Mouse (Mus musculus) heart, adult 2 months (tissue): Measurements from ENCODE around the gene Sp8.

Source experiments
- CTCF ChIP-seq: fragments of 200-600 bp; IDR thresholded peaks from 2 replicates; pipeline ENCODE4 v1.8.1; 2022; ENCODE audit warnings: antibody characterized with exemption, mild to moderate bottlenecking, moderate library complexity
- EP300 ChIP-seq: fragments of 200-500 bp; IDR thresholded peaks from 2 replicates; pipeline ENCODE4 v1.6.1; 2011; ENCODE audit warnings: low read depth, low read length, control low read depth; ENCODE audit not compliant: insufficient read depth
- POLR2A ChIP-seq: fragments of 200-500 bp; IDR thresholded peaks from 2 replicates; pipeline ENCODE4 v1.6.1; 2011; ENCODE audit warnings: mild to moderate bottlenecking, low read depth, low read length, control low read depth; ENCODE audit not compliant: insufficient read depth

DNA sequence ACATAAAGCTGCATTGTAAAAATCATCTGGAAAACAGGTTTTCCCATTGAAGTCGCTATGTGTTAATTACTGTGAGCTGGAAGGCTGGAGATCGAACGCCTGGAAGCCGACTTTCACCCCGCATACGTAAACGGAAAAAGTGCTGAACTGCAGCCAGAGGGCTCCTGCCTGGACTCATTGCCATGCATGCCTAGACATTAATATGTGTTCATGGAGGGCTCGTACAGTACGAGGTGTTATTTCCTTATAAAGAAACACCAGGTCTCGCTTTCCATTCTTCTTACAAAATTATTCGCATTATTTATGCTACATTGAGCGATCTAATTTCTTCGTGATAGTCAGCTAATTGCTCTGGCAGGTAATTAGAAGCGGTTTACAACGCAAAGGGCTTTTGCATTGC lies 5.8 kb upstream of the Sp8 start:
- TF ChIP-seq CTCF: no peak
- TF ChIP-seq EP300: no peak
- TF ChIP-seq POLR2A: no peak
